Mouse (Mus musculus) thymus, adult 2 months (tissue): ENCODE results near the gene Ccdc12.

ENCODE experiments used
- CTCF ChIP-seq: fragments of 200-500 bp; IDR thresholded peaks from 2 replicates; pipeline ENCODE4 v1.5.1; 2012; ENCODE audit warnings: mild to moderate bottlenecking, control low read depth, low read length, moderate library complexity, borderline replicate concordance; ENCODE audit not compliant: control insufficient read depth, poor library complexity, insufficient read depth; ENCODE audit errors: extremely low read depth
- POLR2A ChIP-seq: fragments of 200-500 bp; IDR thresholded peaks from 2 replicates; pipeline ENCODE4 v1.6.1; 2012; ENCODE audit warnings: mild to moderate bottlenecking, low read length, control low read depth, moderate library complexity; ENCODE audit not compliant: control insufficient read depth, poor library complexity, insufficient read depth; ENCODE audit errors: extremely low read depth

DNA sequence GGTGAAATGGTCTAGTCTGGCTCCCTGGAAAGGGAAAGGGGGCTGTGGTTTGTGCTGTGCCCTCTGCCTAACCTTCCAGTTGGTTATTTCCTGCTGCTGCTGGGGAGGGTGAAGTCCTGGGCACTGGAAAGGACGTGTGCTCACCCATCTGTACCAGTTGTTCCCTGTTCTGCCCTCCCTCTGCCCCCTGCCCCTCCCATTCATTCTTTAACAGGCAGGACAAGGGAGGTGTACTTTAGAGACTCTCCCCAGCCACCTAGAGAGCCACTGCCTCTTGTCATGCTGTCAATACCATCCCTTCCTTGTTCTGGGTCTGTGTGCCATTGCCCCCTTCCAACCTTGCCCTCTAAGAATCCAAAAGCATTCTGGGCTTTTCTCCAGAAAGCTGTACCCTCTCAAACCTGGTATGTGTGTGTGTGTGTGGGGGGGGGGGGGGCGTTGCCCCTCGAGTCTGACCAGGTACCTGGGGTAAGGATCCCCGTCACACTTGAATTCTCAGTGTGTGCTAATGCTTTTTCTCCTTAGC, 27.3 kb downstream of the Ccdc12 start:
- TF ChIP-seq POLR2A (no peak), CTCF (no peak)
